Mouse (Mus musculus) midbrain, embryonic 11.5 days (tissue): ENCODE results near the gene Mms22l. TPM values are rescaled to one million over a fixed set of nuclear protein-coding genes. Genes with fewer than 3 reads are reported as not detected.

Experiments
- ATAC-seq: fragments of 200-750 bp; cut with Nextera tagmentation; 2 replicates; pipeline ENCODE4 v1.8.0; 2017; ENCODE audit warnings: moderate TSS enrichment, moderate library complexity; ENCODE audit not compliant: low FRiP score
- DNase-seq: peaks from one replicate; pipeline ENCODE4 v3.0.0; 2015; ENCODE audit warnings: low spot score; ENCODE audit errors: missing footprints
- H3K27ac ChIP-seq: fragments of 300-500 bp; sonication (generic); 2 replicates; pipeline ENCODE4 v1.5.1; 2014; ENCODE audit warnings: low read depth, low read length
- H3K27me3 ChIP-seq: fragments of 300-500 bp; sonication (generic); 2 replicates; pipeline ENCODE4 v1.6.1; 2014; ENCODE audit warnings: mild to moderate bottlenecking, low read length, moderate library complexity, mixed read lengths; ENCODE audit not compliant: control insufficient read depth, insufficient read depth
- H3K36me3 ChIP-seq: fragments of 300-500 bp; sonication (generic); 2 replicates; pipeline ENCODE4 v1.6.1; 2014; ENCODE audit warnings: mild to moderate bottlenecking, low read length, moderate library complexity, mixed read lengths; ENCODE audit not compliant: control insufficient read depth, insufficient read depth
- H3K4me1 ChIP-seq: fragments of 300-500 bp; sonication (generic); 2 replicates; pipeline ENCODE4 v1.6.1; 2014; ENCODE audit warnings: low read length; ENCODE audit not compliant: control insufficient read depth, insufficient read depth
- H3K4me2 ChIP-seq: fragments of 300-500 bp; sonication (generic); 2 replicates; pipeline ENCODE4 v1.6.1; 2014; ENCODE audit warnings: mild to moderate bottlenecking, moderate library complexity
- H3K4me3 ChIP-seq: fragments of 300-500 bp; sonication (generic); 2 replicates; pipeline ENCODE4 v1.5.1; 2014; ENCODE audit warnings: low read depth, low read length
- H3K9ac ChIP-seq: fragments of 300-500 bp; sonication (generic); 2 replicates; pipeline ENCODE4 v1.6.1; 2014; ENCODE audit warnings: low read length
- H3K9me3 ChIP-seq: fragments of 300-500 bp; sonication (generic); 2 replicates; pipeline ENCODE4 v1.6.1; 2016; ENCODE audit warnings: low read length; ENCODE audit not compliant: control insufficient read depth
- WGBS: fragments of 180-500 bp; shearing (Covaris S2); extraction: QIAGEN DNeasy Blood & Tissue Kit; methylation state at CpG from one replicate; pipeline ENCODE4 v1.1.7; 2014; 5-methylcytosine and 5-hydroxymethylcytosine counted together
- polyA plus RNA-seq: library from polyadenylated mRNA; unstranded; fragments of >200 nt; fragmentation: Nextera tagmentation; extraction: Ambion mirVana; gene quantifications from 2 replicates; pipeline ENCODE4 v1.2.1, GENCODE M21; 2014

Mms22l gene
- polyA plus RNA-seq, 1 experiment from 2014 or later, result 39.8 TPM

DNA sequence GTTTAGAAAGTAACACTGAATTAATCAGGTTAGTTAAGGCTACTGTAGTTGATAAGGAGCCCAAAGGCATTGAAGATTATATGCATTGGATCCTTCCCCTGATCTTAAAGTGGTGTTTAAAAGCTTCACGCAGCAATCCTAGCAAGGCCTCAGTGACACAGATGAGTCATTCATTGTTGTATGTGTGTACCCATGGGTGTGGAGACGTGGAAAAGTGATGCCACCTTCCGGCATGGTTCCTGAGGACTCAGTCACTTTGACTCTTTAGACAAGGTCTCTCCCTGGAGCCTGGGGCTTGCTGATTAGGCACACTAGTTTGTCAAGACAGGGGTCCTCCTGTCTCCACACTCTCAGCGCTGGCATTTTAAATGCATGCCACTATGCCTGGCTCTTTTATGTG lies 60.9 kb downstream of the Mms22l start:
- Histone ChIP-seq H3K9ac (no peak overlapping the region), H3K9me3 (no peaks in the 10 kb centered on the region), H3K27ac (no peak overlapping the region), H3K4me1 (peaks cover 5% of the 10 kb centered on the region; the same call in 1 of the 2 replicates), H3K4me2 (no peak overlapping the region), H3K36me3 (no peaks in the 10 kb centered on the region), H3K4me3 (no peak overlapping the region), H3K27me3 (no peaks in the 10 kb centered on the region)
- ATAC-seq (no peak), DNase-seq (no peak)
- WGBS, result 84% methylated on average over 4 of the region's 4 CpGs

DNA sequence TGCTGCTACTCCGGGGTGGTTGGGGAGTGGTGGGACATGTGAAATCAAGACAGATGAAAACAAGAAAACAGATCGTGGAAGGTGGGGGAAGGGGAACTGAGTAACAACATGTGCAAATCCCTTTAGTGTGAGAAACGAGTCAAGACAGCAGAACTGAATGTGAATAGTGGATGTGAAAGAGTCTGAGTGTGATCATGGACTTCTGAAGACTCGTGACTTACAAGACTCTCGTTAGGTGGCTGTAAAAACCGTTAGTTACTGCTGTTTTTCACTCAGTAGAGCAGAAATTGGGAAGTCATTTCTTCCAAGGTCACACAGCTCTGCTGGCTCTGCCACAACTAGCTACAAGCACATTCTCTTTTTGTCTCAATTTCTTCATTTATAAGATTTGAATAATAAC lies 71.8 kb downstream of the Mms22l start:
- WGBS, result 75% methylated on average over 6 of the region's 6 CpGs
- ATAC-seq, result no peak
- no peak overlapping the region for H3K4me2 ChIP-seq

DNA sequence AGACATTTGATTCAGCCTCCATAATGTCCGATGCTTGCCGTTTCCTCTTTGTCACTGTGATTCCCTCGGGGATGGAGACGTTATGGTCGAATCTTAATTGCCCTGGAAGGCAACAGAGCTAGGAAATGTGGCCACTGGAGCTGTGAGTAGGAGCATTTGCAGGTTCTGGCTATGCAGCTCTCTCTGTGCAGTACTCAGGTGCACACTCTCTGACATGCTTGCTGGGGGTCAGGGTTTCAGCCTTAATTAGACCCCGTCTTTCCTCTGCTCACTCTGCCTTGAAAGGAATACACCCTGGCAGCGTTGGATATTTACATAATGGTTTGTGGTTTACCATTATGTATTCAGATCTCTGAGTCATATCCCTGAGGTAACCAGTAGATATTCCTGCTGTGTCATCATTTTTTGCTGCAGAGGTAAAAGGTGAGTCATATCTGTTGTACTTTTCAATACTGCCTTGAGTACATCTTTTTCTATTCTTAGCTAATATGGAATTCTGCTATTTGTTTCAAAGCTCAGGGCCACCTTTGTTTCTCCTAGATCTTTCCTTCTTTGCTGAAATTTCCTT lies 72.8 kb downstream of the Mms22l start:
- ATAC-seq (peak; percentile 33; the same call in 1 of the 2 replicates), DNase-seq (no peak)
- Histone ChIP-seq H3K27ac (no peak overlapping the region), H3K9me3 (no peaks in the 10 kb centered on the region), H3K27me3 (no peaks in the 10 kb centered on the region), H3K4me2 (no peak overlapping the region), H3K4me3 (no peak overlapping the region), H3K9ac (no peak overlapping the region), H3K36me3 (no peaks in the 10 kb centered on the region), H3K4me1 (no peaks in the 10 kb centered on the region)
- WGBS, result 78% methylated on average over 7 of the region's 7 CpGs

More for the DNA sequence above, 71.8 kb downstream of the Mms22l start:
- H3K27ac ChIP-seq, result no peak overlapping the region
- H3K9me3 ChIP-seq, result no peaks in the 10 kb centered on the region
- no peaks in the 10 kb centered on the region for H3K36me3 ChIP-seq
- no peak overlapping the region for H3K4me3 ChIP-seq
- no peak overlapping the region for H3K9ac ChIP-seq
- H3K27me3 ChIP-seq, result no peaks in the 10 kb centered on the region
- no peaks in the 10 kb centered on the region for H3K4me1 ChIP-seq
- DNase-seq, result no peak

DNA sequence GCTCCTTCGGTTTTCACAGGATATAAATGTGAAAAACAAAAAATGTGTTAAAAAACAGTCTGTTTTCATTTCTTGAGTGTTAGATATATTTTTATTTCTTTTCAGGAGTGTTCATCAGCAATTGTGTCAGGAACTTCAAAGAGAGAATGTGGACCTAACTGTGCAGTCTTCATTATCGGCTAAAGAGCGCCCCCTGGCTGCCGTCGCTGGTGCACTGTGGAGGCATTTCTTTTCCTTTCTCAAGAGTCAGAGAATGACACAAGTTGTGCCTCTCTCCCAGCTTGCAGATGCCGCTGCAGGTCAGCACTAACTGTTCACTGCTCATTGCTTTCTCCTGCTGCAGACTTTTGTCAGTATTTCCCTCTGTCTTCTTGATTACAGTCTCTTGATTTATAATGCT lies 78.0 kb downstream of the Mms22l start:
- Histone ChIP-seq H3K27ac (no peak overlapping the region), H3K4me1 (no peaks in the 10 kb centered on the region), H3K4me2 (no peak overlapping the region), H3K4me3 (no peak overlapping the region), H3K9ac (no peak overlapping the region), H3K36me3 (0 out of 2 replicates have a peak, but pooled peaks cover 5% of the 10 kb centered on the region), H3K27me3 (no peaks in the 10 kb centered on the region), H3K9me3 (no peaks in the 10 kb centered on the region)
- DNase-seq (peak; percentile 99), ATAC-seq (peak; percentile 75)
- WGBS, result 15% methylated on average over 6 of the region's 6 CpGs

DNA sequence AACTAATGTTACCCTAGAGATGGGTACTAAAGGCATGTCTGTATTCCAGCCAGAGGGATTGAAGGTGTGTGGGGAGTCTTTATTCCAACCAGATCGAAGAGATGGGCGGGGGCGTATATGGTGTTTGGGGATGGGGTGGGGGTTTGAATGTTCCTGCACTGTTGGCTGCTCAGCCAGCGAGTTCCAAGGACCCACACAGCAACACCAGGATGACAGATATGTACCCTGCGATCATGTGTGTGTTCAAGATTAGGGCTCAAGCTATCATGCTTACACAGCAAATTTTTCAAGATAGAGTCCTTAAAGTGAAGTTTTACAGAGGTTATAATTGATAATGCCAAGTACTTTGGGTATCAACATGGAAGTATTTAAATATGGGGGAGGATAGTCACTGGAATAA lies 81.3 kb downstream of the Mms22l start:
- no peak for DNase-seq
- no peaks in the 10 kb centered on the region for H3K27me3 ChIP-seq
- H3K27ac ChIP-seq, result no peak overlapping the region
- no peak for ATAC-seq
- H3K4me3 ChIP-seq, result no peak overlapping the region
- no peak overlapping the region for H3K9ac ChIP-seq
- H3K4me2 ChIP-seq, result no peak overlapping the region
- WGBS, result 95% methylated on average over 5 of the region's 5 CpGs
- no peaks in the 10 kb centered on the region for H3K4me1 ChIP-seq
- H3K36me3 ChIP-seq, result 0 out of 2 replicates have a peak, but pooled peaks cover 5% of the 10 kb centered on the region
- H3K9me3 ChIP-seq, result no peaks in the 10 kb centered on the region

DNA sequence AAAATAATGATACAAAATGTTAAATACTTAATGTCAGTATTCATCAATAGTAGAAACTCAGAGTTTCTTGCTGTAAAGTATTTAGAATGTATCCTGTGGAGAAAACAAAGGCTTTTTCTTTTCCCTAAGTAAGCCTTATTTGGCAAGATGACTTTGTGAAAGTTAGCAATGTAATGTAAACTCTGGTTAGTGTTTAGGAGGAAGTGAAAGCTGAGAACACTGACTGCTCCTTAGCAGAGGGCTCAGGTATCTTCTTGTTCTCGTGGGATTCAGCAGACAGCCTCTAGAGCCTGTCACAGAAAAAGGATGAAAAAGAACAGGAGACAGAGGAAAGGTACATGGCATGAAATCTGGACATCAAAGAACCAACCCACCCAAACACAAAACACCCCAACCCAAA lies 86.0 kb downstream of the Mms22l start:
- H3K36me3 ChIP-seq, result no peaks in the 10 kb centered on the region

DNA sequence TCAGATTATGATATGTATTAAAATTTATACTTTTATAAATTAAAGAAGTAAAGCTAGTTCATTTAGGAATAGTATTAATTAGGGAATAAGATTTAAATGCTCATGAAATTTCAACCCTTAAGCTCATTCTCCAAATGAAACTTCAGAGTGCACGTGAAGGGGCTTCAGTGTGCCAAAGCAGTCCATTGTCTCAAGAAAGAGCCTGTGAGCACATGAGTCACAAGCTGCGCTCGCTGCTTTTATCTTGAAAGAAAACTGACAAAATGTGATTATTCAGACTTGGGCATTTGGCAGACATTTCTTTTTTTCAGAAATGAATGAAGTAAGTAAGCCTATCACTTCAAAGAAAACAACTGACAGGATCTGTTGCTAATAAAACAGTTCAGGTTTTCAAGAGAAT lies 87.7 kb downstream of the Mms22l start:
- WGBS, result 49% methylated on average over 3 of the region's 3 CpGs
- ATAC-seq, result no peak
- H3K4me3 ChIP-seq, result no peak overlapping the region
- H3K36me3 ChIP-seq, result peaks cover 4% of the 10 kb centered on the region; the same call in 1 of the 2 replicates
- no peaks in the 10 kb centered on the region for H3K4me1 ChIP-seq
- H3K9ac ChIP-seq, result no peak overlapping the region
- no peak overlapping the region for H3K4me2 ChIP-seq
- H3K9me3 ChIP-seq, result no peaks in the 10 kb centered on the region
- H3K27me3 ChIP-seq, result no peaks in the 10 kb centered on the region
- DNase-seq, result no peak
- no peak overlapping the region for H3K27ac ChIP-seq

More for the DNA sequence above, 86.0 kb downstream of the Mms22l start:
- H3K9me3 ChIP-seq, result no peaks in the 10 kb centered on the region
- no peak overlapping the region for H3K4me3 ChIP-seq
- ATAC-seq (no peak), DNase-seq (no peak)
- WGBS, result 90% methylated on average over 1 of the region's 1 CpGs
- H3K27me3 ChIP-seq, result no peaks in the 10 kb centered on the region
- H3K4me1 ChIP-seq, result no peaks in the 10 kb centered on the region
- no peak overlapping the region for H3K9ac ChIP-seq
- H3K4me2 ChIP-seq, result no peak overlapping the region
- no peak overlapping the region for H3K27ac ChIP-seq

DNA sequence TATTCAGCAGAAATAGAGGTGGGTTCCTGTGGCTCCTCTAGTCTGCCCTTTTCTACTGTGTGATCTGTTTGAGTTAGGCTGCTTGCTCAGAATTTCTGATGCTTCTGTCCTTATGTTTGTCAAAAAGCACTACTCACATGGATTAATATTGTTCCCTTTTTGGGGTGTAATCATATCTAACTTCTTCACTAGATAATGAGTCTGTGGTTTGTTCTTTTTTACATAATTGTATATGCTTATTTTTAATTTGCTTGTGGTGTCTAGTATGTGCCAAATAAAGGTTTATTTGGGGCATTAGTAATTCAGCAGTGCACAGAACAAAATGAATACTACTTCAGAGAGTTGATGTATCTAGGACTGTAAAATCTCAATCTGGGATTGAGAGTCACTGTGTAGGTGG lies 98.6 kb downstream of the Mms22l start:
- H3K4me1 ChIP-seq, result no peaks in the 10 kb centered on the region
- H3K9me3 ChIP-seq, result no peaks in the 10 kb centered on the region
- ATAC-seq, result no peak
- H3K36me3 ChIP-seq, result no peaks in the 10 kb centered on the region
- H3K4me2 ChIP-seq, result no peak overlapping the region
- no peak overlapping the region for H3K27ac ChIP-seq
- no peaks in the 10 kb centered on the region for H3K27me3 ChIP-seq
- H3K9ac ChIP-seq, result no peak overlapping the region
- DNase-seq, result no peak
- no peak overlapping the region for H3K4me3 ChIP-seq

DNA sequence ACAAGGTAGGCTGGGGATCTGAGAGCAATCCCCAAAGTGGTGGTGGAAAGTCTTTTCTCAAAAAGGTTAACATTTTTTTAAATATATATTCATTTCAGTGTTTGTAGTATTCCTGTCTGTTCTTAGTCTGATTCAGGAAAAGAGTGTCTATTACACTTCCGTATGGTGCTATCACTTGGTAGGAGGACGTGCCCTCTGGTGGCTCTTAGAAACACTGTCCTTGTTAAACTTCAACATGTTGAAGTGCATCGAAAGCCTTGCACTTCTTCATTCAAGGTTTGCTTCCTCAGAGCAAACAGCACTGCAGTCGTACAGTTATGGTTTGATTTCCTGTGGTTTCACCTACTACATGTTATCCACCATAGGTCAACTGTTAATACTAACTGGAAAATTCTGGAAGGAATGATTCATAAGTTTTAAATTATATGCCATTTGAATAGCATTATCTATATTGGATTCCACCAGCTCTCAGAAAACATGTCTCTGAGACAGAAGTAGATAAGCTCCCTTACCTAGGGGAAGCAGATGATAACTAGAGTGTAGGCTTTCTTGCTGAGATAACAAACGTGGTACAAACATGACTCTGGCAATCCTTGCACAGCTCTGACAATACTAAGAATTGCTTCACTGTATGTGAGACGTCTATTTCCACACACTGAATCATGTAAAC lies 100.8 kb downstream of the Mms22l start:
- Histone ChIP-seq H3K27ac (no peak overlapping the region), H3K4me1 (no peaks in the 10 kb centered on the region), H3K4me3 (no peak overlapping the region), H3K27me3 (no peaks in the 10 kb centered on the region), H3K9me3 (no peaks in the 10 kb centered on the region), H3K4me2 (no peak overlapping the region), H3K9ac (no peak overlapping the region), H3K36me3 (peaks cover 9% of the 10 kb centered on the region)
- 88% methylated on average over 6 of the region's 6 CpGs for WGBS
- ATAC-seq (no peak), DNase-seq (no peak)
